Mouse (Mus musculus) thymus, postnatal 14 days (tissue): Measurements from ENCODE around the gene Gprasp1.

Source experiments
- DNase-seq: peaks from one replicate; pipeline ENCODE4 v3.0.0; 2021

The Gprasp1 gene

GRCm38 (mm10) chrX:135838521-135839360 is 96.2 kb downstream of the Gprasp1 start, which contains the start of gene Gprasp2:
Gprasp2 (plus strand) TSS chrX:135839034.
- DNase-seq, result peak; percentile 71

DNA sequence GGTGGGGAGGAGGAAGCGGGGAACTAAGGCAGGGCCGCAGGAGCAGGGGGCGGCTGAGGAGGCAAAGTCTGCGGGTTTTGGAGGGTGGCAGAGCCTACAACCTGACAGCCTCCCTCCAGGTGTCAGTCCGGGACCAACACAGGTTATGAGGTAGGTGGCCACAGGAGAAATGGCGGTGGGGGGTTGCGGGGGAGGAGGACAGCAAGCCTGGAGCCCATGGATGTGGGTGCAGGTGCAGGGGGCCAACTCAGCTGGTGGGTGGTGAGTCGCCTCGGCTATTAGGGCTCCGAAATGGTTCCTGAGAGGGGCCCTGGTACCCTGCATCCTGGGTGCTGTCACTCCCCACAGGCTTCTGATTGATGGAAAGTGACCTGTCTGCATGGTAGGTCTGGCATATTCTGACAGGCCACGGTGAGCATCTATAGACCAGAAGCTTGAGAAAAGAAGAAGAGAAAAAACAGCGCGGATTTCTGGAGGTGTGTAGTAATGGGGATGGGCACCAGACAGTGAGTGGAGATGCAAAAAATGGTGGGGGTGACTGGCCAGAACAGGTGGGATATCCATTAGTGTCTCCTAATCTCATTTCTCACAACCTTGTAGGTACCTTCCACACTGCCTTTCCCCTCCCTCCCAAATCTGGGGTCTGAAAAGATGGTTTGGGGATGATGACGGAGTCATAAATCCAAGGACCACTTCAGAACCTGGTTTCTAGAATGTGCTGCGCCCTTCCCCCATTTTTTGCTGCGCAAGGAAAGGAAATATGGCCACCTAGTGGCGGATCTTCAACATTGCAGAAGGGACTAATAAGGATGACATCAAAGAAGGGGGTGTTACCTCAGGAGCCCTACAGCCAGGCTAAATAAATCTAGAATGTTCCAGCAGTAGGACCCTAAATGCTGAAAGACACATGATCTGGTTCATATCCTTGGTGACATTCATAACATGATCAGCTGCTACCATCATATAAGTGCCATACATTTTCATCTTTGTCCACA is 97.2 kb downstream of the Gprasp1 start:
- DNase-seq, result peak; percentile 54
